Mouse (Mus musculus): ENCODE measurements around the gene Tbc1d23.

DNA sequence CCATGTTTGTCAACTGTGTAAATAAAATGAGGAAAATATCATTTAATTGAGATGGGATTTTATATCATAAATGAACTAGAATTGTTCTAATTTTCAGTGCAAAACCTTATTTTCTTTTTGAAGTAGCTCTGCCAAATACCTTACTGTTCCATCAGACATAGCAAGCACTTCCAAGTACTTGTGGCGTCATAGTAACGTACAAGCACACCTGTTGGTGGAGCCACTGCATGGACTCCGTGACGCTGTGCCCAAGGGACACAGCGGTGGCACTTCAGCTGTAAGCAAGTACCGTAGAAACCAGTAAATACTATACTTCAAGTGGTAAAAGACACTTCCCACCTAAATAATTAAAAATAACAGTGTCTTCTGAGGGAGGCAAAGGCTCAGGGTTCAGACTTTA is 10.9 kb downstream of the Tbc1d23 start:
- TF ChIP-seq POLR2A (IDR thresholded peaks at IDR 0.05; ENCODE audit: control insufficient read depth, extremely low read depth, insufficient read depth, low read length, poor library complexity) (no peak), CTCF (IDR thresholded peaks at IDR 0.05; ENCODE audit: borderline replicate concordance, control insufficient read depth, extremely low read depth, insufficient read depth, low read length, poor library complexity) (no peak)
